Mouse (Mus musculus) thymus, postnatal 0 days (tissue): ENCODE measurements around the gene Ptgdr. TPM values are rescaled to one million over a fixed set of nuclear protein-coding genes. Genes with fewer than 3 reads are reported as not detected.
"Not testable (repeated sequence)": the region's sequence is repeated elsewhere in the genome, so short reads cannot be mapped to it uniquely, and the experiment has no call there.

Experiments
- DNase-seq: peaks from one replicate; pipeline ENCODE4 v3.0.0-alpha.2; 2015; ENCODE audit warnings: low spot score
- polyA plus RNA-seq: library from polyadenylated mRNA; unstranded; fragments of >200 nt; fragmentation: Nextera tagmentation; extraction: Ambion mirVana; gene quantifications from 2 replicates; pipeline ENCODE4 v1.2.1, GENCODE M21; 2015

The Ptgdr gene
- 0.04 and 0.12 TPM in 2 replicates for polyA plus RNA-seq

GRCm38 (mm10) chr14:44858868-44859613, at the start of gene Ptgdr:
Gene Ptgdr (minus strand): TSS chr14:44859375.
- no peak for DNase-seq

- no peak for DNase-seq
These were observed 48.6 kb upstream of the Ptgdr start for GRCm38 (mm10) chr14:44907774-44908173.

- DNase-seq = no peak
These were observed 45.0 kb upstream of the Ptgdr start for GRCm38 (mm10) chr14:44904199-44904598.

- not testable (repeated sequence) for DNase-seq
These were observed 42.6 kb upstream of the Ptgdr start for GRCm38 (mm10) chr14:44901735-44902134.

GRCm38 (mm10) chr14:44891387-44892132, 32.4 kb upstream of the Ptgdr start:
- DNase-seq = no peak

- DNase-seq = no peak
These were observed 10.5 kb upstream of the Ptgdr start for GRCm38 (mm10) chr14:44869686-44870085.

- no peak for DNase-seq
These were observed 6.5 kb upstream of the Ptgdr start for GRCm38 (mm10) chr14:44865661-44866060.

- DNase-seq = no peak
These were observed 3.9 kb upstream of the Ptgdr start for GRCm38 (mm10) chr14:44863086-44863485.

- no peak for DNase-seq
These were observed 2.0 kb upstream of the Ptgdr start for GRCm38 (mm10) chr14:44861161-44861560.

GRCm38 (mm10) chr14:44858372-44858771, 803 bp downstream of the Ptgdr start:
- DNase-seq = no peak

- DNase-seq = not testable (repeated sequence)
These were observed 8.5 kb downstream of the Ptgdr start for GRCm38 (mm10) chr14:44850637-44851036.

- no peak for DNase-seq
These were observed 11.4 kb downstream of the Ptgdr start for GRCm38 (mm10) chr14:44847740-44848139.

GRCm38 (mm10) chr14:44846558-44847263, 12.5 kb downstream of the Ptgdr start:
- DNase-seq = no peak

- DNase-seq = no peak
These were observed 15.1 kb downstream of the Ptgdr start for GRCm38 (mm10) chr14:44843768-44844755.

GRCm38 (mm10) chr14:44838685-44839084, 20.5 kb downstream of the Ptgdr start:
- no peak for DNase-seq

- no peak for DNase-seq
These were observed 24.0 kb downstream of the Ptgdr start for GRCm38 (mm10) chr14:44835132-44835531.

GRCm38 (mm10) chr14:44834134-44834533, 25.0 kb downstream of the Ptgdr start:
- DNase-seq = not testable (repeated sequence)

GRCm38 (mm10) chr14:44833096-44833495, 26.1 kb downstream of the Ptgdr start:
- DNase-seq = not testable (repeated sequence)

GRCm38 (mm10) chr14:44827736-44828135, 31.4 kb downstream of the Ptgdr start:
- DNase-seq = no peak

- DNase-seq = no peak
These were observed 37.8 kb downstream of the Ptgdr start for GRCm38 (mm10) chr14:44821177-44822057.
